Mouse (Mus musculus) cortical plate, adult 2 months (tissue): ENCODE data around the gene Abcf3.

Experiments used
- CTCF ChIP-seq: fragments of 200-500 bp; IDR thresholded peaks from 2 replicates; pipeline ENCODE4 v1.5.1; 2011; ENCODE audit warnings: mild to moderate bottlenecking, control low read depth, low read length; ENCODE audit not compliant: insufficient read depth; ENCODE audit errors: extremely low read depth
- POLR2A ChIP-seq: fragments of 200-500 bp; IDR thresholded peaks from 2 replicates; pipeline ENCODE4 v1.6.1; 2011; ENCODE audit warnings: mild to moderate bottlenecking, low read length, control low read depth; ENCODE audit not compliant: insufficient read depth; ENCODE audit errors: extremely low read depth

DNA sequence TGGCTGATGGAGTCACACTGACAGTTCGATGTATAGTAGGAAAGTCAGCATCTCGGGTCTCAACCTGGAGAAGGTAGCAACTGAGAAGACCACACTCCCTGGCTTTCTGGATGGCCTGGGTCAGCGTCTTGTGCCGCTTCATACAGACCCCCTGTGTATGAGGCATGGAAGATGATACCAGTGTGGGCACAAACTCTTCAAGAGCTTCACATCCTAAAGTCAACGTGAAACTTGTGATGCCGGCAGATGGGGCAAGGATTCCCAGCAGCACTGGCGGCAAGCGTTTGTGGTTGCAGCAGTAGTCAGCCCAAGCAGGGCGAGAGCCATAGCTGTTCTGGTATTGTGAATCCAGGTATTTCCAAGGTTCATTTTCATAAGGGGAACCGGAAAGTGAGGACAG is 2.7 kb upstream of the Abcf3 start:
- TF ChIP-seq POLR2A = 0 out of 2 replicates have a peak, but pooled peaks have one; percentile 14
- no peak for TF ChIP-seq CTCF
